Mouse (Mus musculus) MEL (cell line): ENCODE data around the gene Hpcal4. TPM values are rescaled to one million over a fixed set of nuclear protein-coding genes. Genes with fewer than 3 reads are reported as not detected.

Source experiments
- DNase-seq: peaks from one replicate; pipeline ENCODE4 v3.0.0; 2011; ENCODE audit warnings: low read depth, low spot score
- H3K27ac ChIP-seq: 2 replicates; pipeline ENCODE4 v1.5.1; 2012; ENCODE audit warnings: low read depth, mild to moderate bottlenecking, control low read depth, low read length, moderate library complexity; ENCODE audit not compliant: control insufficient read depth
- H3K27me3 ChIP-seq, 2 experiments: fragments of 150-350 bp in 1 of 2; sonication (generic) in 1 of 2; 2 replicates each; pipeline ENCODE4 v1.6.1; 2012; ENCODE audit warnings: low read length in 2 of 2, mild to moderate bottlenecking in 2 of 2, improper control_type of control experiment in 1 of 2, moderate library complexity in 1 of 2; ENCODE audit not compliant: insufficient read depth in 2 of 2, control insufficient read depth in 1 of 2
- H3K36me3 ChIP-seq, 2 experiments: 2 replicates each; pipeline ENCODE4 v1.6.1; 2012 to 2014; ENCODE audit warnings: low read length in 2 of 2, improper control_type of control experiment in 1 of 2, inconsistent platforms in 1 of 2, mild to moderate bottlenecking in 1 of 2; ENCODE audit not compliant: insufficient read depth in 2 of 2, control insufficient read depth in 1 of 2
- H3K4me1 ChIP-seq, 2 experiments: fragments of 150-350 bp in 1 of 2; sonication (generic) in 1 of 2; 2 replicates each; pipeline ENCODE4 v1.6.1; 2012; ENCODE audit warnings: low read length in 2 of 2, improper control_type of control experiment in 1 of 2, mild to moderate bottlenecking in 1 of 2; ENCODE audit not compliant: insufficient read depth in 2 of 2, control insufficient read depth in 1 of 2
- H3K4me3 ChIP-seq, 2 experiments: fragments of 150-350 bp in 1 of 2; sonication (generic) in 1 of 2; 2 replicates each; pipeline ENCODE4 v1.5.1; 2012; ENCODE audit warnings: low read depth in 2 of 2, low read length in 2 of 2, mild to moderate bottlenecking in 2 of 2, moderate library complexity in 2 of 2, control low read depth in 1 of 2, improper control_type of control experiment in 1 of 2; ENCODE audit not compliant: control insufficient read depth in 1 of 2, insufficient read depth in 1 of 2
- H3K79me2 ChIP-seq: 2 replicates; pipeline ENCODE4 v1.6.1; 2012; ENCODE audit warnings: mild to moderate bottlenecking, low read length, moderate library complexity; ENCODE audit not compliant: control insufficient read depth, poor library complexity, insufficient read depth
- H3K9ac ChIP-seq: 2 replicates; pipeline ENCODE4 v1.6.1; 2012; ENCODE audit warnings: low read depth, mild to moderate bottlenecking, control low read depth, low read length, moderate library complexity; ENCODE audit not compliant: control insufficient read depth, poor library complexity, severe bottlenecking
- H3K9me3 ChIP-seq: fragments of 150-350 bp; sonication (generic); replicated peaks from 2 replicates; pipeline ENCODE4 v1.6.1; 2012; ENCODE audit warnings: mild to moderate bottlenecking, low read length, improper control_type of control experiment, moderate library complexity; ENCODE audit not compliant: insufficient read depth
- BHLHE40 ChIP-seq: IDR thresholded peaks from 2 replicates; pipeline ENCODE4 v1.6.1; 2012; ENCODE audit warnings: low read depth, mild to moderate bottlenecking, inconsistent platforms, low read length, improper control_type of control experiment, borderline replicate concordance
- CHD2 ChIP-seq: IDR thresholded peaks from 2 replicates; pipeline ENCODE4 v1.6.1; 2011; ENCODE audit warnings: low read length, improper control_type of control experiment
- ELF1 ChIP-seq: IDR thresholded peaks from 2 replicates; pipeline ENCODE4 v1.6.1; 2014; ENCODE audit warnings: low read depth, mild to moderate bottlenecking, inconsistent platforms, low read length, improper control_type of control experiment, moderate library complexity
- EP300 ChIP-seq, 2 experiments: IDR thresholded peaks; 2 replicates each; pipeline ENCODE4 v1.6.1; 2011; ENCODE audit warnings: improper control_type of control experiment in 2 of 2, low read length in 2 of 2, low read depth in 1 of 2, mild to moderate bottlenecking in 1 of 2
- ETS1 ChIP-seq: IDR thresholded peaks from 2 replicates; pipeline ENCODE4 v1.6.1; 2012; ENCODE audit warnings: low read depth, mild to moderate bottlenecking, inconsistent platforms, low read length, improper control_type of control experiment, moderate library complexity
- GABPA ChIP-seq: IDR thresholded peaks from 2 replicates; pipeline ENCODE4 v1.6.1; 2012; ENCODE audit warnings: low read depth, mild to moderate bottlenecking, inconsistent platforms, low read length, improper control_type of control experiment, moderate library complexity
- GATA1 ChIP-seq: IDR thresholded peaks from 2 replicates; pipeline ENCODE4 v1.6.1; 2011; ENCODE audit warnings: low read depth, low read length, improper control_type of control experiment
- HCFC1 ChIP-seq: IDR thresholded peaks from 2 replicates; pipeline ENCODE4 v1.6.1; 2012; ENCODE audit warnings: low read depth, mild to moderate bottlenecking, inconsistent platforms, low read length, improper control_type of control experiment, moderate library complexity
- KAT2A ChIP-seq: conservative IDR thresholded peaks from 2 replicates; pipeline ENCODE4 v1.6.1; 2012; ENCODE audit warnings: low read depth, low read length, improper control_type of control experiment, inconsistent platforms
- MAFK ChIP-seq: IDR thresholded peaks from 2 replicates; pipeline ENCODE4 v1.6.1; 2011; ENCODE audit warnings: low read depth, mild to moderate bottlenecking, low read length, improper control_type of control experiment, borderline replicate concordance
- MAX ChIP-seq: IDR thresholded peaks from 2 replicates; pipeline ENCODE4 v1.6.1; 2011; ENCODE audit warnings: low read length, improper control_type of control experiment
- MAZ ChIP-seq: IDR thresholded peaks from 2 replicates; pipeline ENCODE4 v1.6.1; 2012; ENCODE audit warnings: low read depth, mild to moderate bottlenecking, inconsistent platforms, low read length, improper control_type of control experiment
- MEF2A ChIP-seq: IDR thresholded peaks from 2 replicates; pipeline ENCODE4 v1.6.1; 2014; ENCODE audit warnings: low read depth, mild to moderate bottlenecking, inconsistent platforms, low read length, improper control_type of control experiment; ENCODE audit not compliant: poor library complexity, insufficient replicate concordance, severe bottlenecking; ENCODE audit errors: extremely low read depth
- MYB ChIP-seq: IDR thresholded peaks from 2 replicates; pipeline ENCODE4 v1.6.1; 2011; ENCODE audit warnings: mild to moderate bottlenecking, low read depth, low read length, improper control_type of control experiment
- MYC ChIP-seq: IDR thresholded peaks from 2 replicates; pipeline ENCODE4 v1.6.1; 2011; ENCODE audit warnings: low read depth, mild to moderate bottlenecking, low read length, improper control_type of control experiment, moderate library complexity
- NELFE ChIP-seq: IDR thresholded peaks from 2 replicates; pipeline ENCODE4 v1.6.1; 2011; ENCODE audit warnings: low read depth, low read length, improper control_type of control experiment
- POLR2A ChIP-seq, 2 experiments: IDR thresholded peaks; 2 replicates each; pipeline ENCODE4 v1.6.1; 2011 to 2012; ENCODE audit warnings: low read length in 2 of 2, mild to moderate bottlenecking in 2 of 2, control low read depth in 1 of 2, improper control_type of control experiment in 1 of 2, low read depth in 1 of 2, moderate library complexity in 1 of 2; ENCODE audit not compliant: control insufficient read depth in 1 of 2, insufficient read depth in 1 of 2, poor library complexity in 1 of 2
- POLR2AphosphoS2 ChIP-seq: IDR thresholded peaks from 2 replicates; pipeline ENCODE4 v1.6.1; 2011; ENCODE audit warnings: low read length, improper control_type of control experiment
- POLR2AphosphoS5 ChIP-seq: IDR thresholded peaks from 2 replicates; pipeline ENCODE4 v1.6.1; 2012; ENCODE audit warnings: low read depth, borderline replicate concordance, mild to moderate bottlenecking, inconsistent platforms, low read length, moderate library complexity, mixed read lengths
- RAD21 ChIP-seq: IDR thresholded peaks from 2 replicates; pipeline ENCODE4 v1.6.1; 2011; ENCODE audit warnings: mild to moderate bottlenecking, low read depth, low read length, improper control_type of control experiment
- RCOR1 ChIP-seq: IDR thresholded peaks from 2 replicates; pipeline ENCODE4 v1.6.1; 2012; ENCODE audit warnings: low read depth, mild to moderate bottlenecking, inconsistent platforms, low read length, improper control_type of control experiment
- SIN3A ChIP-seq: IDR thresholded peaks from 2 replicates; pipeline ENCODE4 v1.6.1; 2012; ENCODE audit warnings: low read length, improper control_type of control experiment, inconsistent platforms
- SMC3 ChIP-seq: IDR thresholded peaks from 2 replicates; pipeline ENCODE4 v1.6.1; 2011; ENCODE audit warnings: low read depth, low read length, improper control_type of control experiment
- TBP ChIP-seq: IDR thresholded peaks from 2 replicates; pipeline ENCODE4 v1.8.0; 2011; ENCODE audit warnings: low read depth, low read length, improper control_type of control experiment
- TCF12 ChIP-seq: IDR thresholded peaks from 2 replicates; pipeline ENCODE4 v1.6.1; 2014; ENCODE audit warnings: low read depth, mild to moderate bottlenecking, inconsistent platforms, low read length, improper control_type of control experiment, moderate library complexity
- USF2 ChIP-seq, 2 experiments: IDR thresholded peaks; 2 replicates each; pipeline ENCODE4 v1.6.1; 2011 to 2012; ENCODE audit warnings: improper control_type of control experiment in 2 of 2, low read length in 2 of 2, borderline replicate concordance in 1 of 2, inconsistent platforms in 1 of 2, low read depth in 1 of 2, mild to moderate bottlenecking in 1 of 2; ENCODE audit not compliant: insufficient read depth in 1 of 2
- ZMIZ1 ChIP-seq: IDR thresholded peaks from 2 replicates; pipeline ENCODE4 v1.6.1; 2012; ENCODE audit warnings: low read depth, mild to moderate bottlenecking, inconsistent platforms, low read length, improper control_type of control experiment, moderate library complexity
- ZNF384 ChIP-seq: IDR thresholded peaks from 2 replicates; pipeline ENCODE4 v1.6.1; 2012; ENCODE audit warnings: low read depth, mild to moderate bottlenecking, inconsistent platforms, low read length, improper control_type of control experiment
- polyA plus RNA-seq, 2 experiments: library from polyadenylated mRNA; stranded (reverse) in 1 of 2; unstranded in 1 of 2; fragments of >175 nt in 1 of 2; fragments of >200 nt in 1 of 2; gene quantifications; 2 replicates each; pipeline versions ENCODE4 v1.2.1 to v1.2.4; 2012; ENCODE audit warnings: low replicate concordance in 2 of 2, low read depth in 1 of 2; ENCODE audit not compliant: insufficient read length in 2 of 2, insufficient read depth in 1 of 2, missing spikeins in 1 of 2
- total RNA-seq: library from RNA; depleted of rRNA; stranded (reverse); fragments of 300-350 nt; gene quantifications from 2 replicates; pipeline ENCODE4 v1.2.3, GENCODE M21; 2012

The Hpcal4 gene
- total and polyA plus RNA-seq, 3 experiments, result not detected

DNA sequence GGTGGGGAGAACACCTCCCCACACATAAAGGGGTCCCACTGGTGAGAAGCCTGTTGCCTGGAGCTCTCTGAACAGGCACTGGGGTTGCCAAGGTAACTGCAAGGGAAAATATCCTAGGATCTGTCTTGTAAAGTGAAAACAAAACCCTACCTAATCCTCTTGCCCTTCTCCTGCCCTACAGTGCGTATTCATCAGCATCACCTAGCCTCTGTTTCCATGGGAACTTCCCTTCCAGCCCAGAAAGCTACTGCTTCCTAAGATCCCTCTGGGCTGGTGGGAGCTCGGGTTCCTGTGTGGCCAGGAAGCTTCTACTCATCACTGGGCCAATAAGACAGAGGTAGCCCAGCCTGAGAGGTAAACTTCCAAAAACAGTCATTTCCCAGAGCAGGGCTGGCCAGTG, 29.3 kb downstream of the Hpcal4 start:
- TF ChIP-seq GATA1, result no peak
- no peak for TF ChIP-seq BHLHE40
- TF ChIP-seq ELF1, result no peak
- TF ChIP-seq NELFE, result no peak
- TF ChIP-seq ZNF384, result no peak
- no peak for TF ChIP-seq MYB
- TF ChIP-seq GABPA, result no peak
- TF ChIP-seq ZMIZ1, result no peak
- no peak for TF ChIP-seq SIN3A
- no peak for TF ChIP-seq TBP
- no peak for TF ChIP-seq EP300 (IDR thresholded peaks at IDR 0.05; ENCODE audit: low read depth in 1 of 2, low read length in 2 of 2)
- TF ChIP-seq CHD2, result no peak
- TF ChIP-seq RAD21, result no peak
- TF ChIP-seq MEF2A, result no peak
- no peak for TF ChIP-seq TCF12
- no peak for TF ChIP-seq POLR2AphosphoS5
- no peak for TF ChIP-seq ETS1
- no peak for TF ChIP-seq MYC
- TF ChIP-seq, all 39 proteins: peak for 0
- Histone ChIP-seq H3K27me3 (peaks cover 11 to 29% of the 10 kb centered on the region in 2 experiments), H3K79me2 (no peaks in the 10 kb centered on the region), H3K9me3 (no peaks in the 10 kb centered on the region), H3K4me1 (no peaks in the 10 kb centered on the region), H3K9ac (no peak overlapping the region), H3K27ac (no peak overlapping the region), H3K36me3 (no peaks in the 10 kb centered on the region), H3K4me3 (no peak overlapping the region)
- DNase-seq, result no peak

GRCm38 (mm10) chr4:123213975-123214374, 30.9 kb downstream of the Hpcal4 start:
- peaks cover 11 to 18% of the 10 kb centered on the region in 2 experiments for H3K27me3 ChIP-seq
- H3K9ac ChIP-seq, result no peak overlapping the region
- H3K79me2 ChIP-seq, result no peaks in the 10 kb centered on the region
- H3K4me3 ChIP-seq, result no peak overlapping the region
- H3K4me1 ChIP-seq, result no peaks in the 10 kb centered on the region
- TF ChIP-seq POLR2A (IDR thresholded peaks at IDR 0.05; ENCODE audit: control insufficient read depth in 1 of 2, insufficient read depth in 1 of 2, low read depth in 1 of 2, low read length in 2 of 2, poor library complexity in 1 of 2) (no peak), MAZ (no peak), GABPA (no peak), MYB (no peak), RCOR1 (no peak), SMC3 (no peak), TBP (no peak), POLR2AphosphoS2 (no peak), POLR2AphosphoS5 (no peak), MAFK (no peak), BHLHE40 (no peak), RAD21 (no peak), HCFC1 (no peak), KAT2A (no peak), USF2 (IDR thresholded peaks at IDR 0.05; ENCODE audit: borderline replicate concordance in 1 of 2, insufficient read depth in 1 of 2, low read depth in 1 of 2, low read length in 2 of 2) (no peak), EP300 (IDR thresholded peaks at IDR 0.05; ENCODE audit: low read depth in 1 of 2, low read length in 2 of 2) (no peak), MAX (no peak), NELFE (no peak), CHD2 (no peak), MEF2A (no peak)
- no peaks in the 10 kb centered on the region for H3K36me3 ChIP-seq
- H3K27ac ChIP-seq, result no peak overlapping the region
- no peaks in the 10 kb centered on the region for H3K9me3 ChIP-seq
- no peak for DNase-seq
